ENCODE assay signal across 8 mouse cellular contexts in the genomic region with DNA sequence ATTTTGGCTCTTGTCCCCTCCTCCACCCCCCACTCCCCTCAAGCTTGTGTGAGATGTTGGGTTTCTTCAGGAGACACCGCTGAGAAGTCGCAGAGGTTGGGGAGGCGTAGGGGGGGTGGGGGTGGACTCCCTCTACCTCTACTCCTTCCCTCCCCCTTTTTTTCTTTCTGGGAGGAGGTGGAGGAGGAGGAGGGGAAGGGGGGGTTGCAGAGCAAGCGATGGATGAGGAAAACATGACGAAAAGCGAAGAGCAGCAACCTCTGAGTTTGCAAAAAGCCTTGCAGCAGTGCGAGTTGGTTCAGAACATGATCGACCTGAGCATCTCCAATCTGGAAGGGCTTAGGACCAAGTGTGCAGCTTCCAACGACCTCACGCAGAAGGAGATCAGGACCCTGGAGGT. TPM values are rescaled to one million over a fixed set of nuclear protein-coding genes. Genes with fewer than 3 reads are reported as not detected.
DNase-seq lines count a peak whose midpoint lies in the region.

No protein-coding gene starts in this region.

- intact Hi-C loops in left cerebral cortex, postnatal 14 days (cut with DNase I): loop anchor here (2.0 kb wide), 1 partner anchor 80 kb away; no protein-coding TSS in a partner anchor

- DNase-seq in embryo, embryonic 10 days (ENCODE audit: low spot score): peak; percentile 7
- no peak for DNase-seq in embryo, embryonic 9.5 days (ENCODE audit: extremely low spot score)
- DNase-seq in retina, postnatal 1 day: peak; percentile 24
- no peak for DNase-seq in retina, embryonic 14.5 days (ENCODE audit: low spot score)
- peak; percentile 12 to 30 for DNase-seq in left cerebral cortex, postnatal 14 days (ENCODE audit: low spot score in 2 of 2)
- DNase-seq in right cerebral cortex, postnatal 4 days: peak; percentile 13
- DNase-seq in adrenal gland, adult (ENCODE audit: inconsistent age in 2 of 2, low spot score in 1 of 2): no peak
- no peak for DNase-seq in kidney, postnatal 4 days

RNA-seq across cellular contexts. Expression of a gene that starts 0.8 kb away (rescaled TPM):
- 10 to 100 TPM; 36.5 to 39.7 TPM for total RNA-seq in left cerebral cortex, postnatal 14 days (2021)

RNA-seq across cellular contexts. Expression of a gene that starts 25.8 kb away (rescaled TPM):
- 10 to 100 TPM; 20.2 to 25.5 TPM for total RNA-seq in left cerebral cortex, postnatal 14 days (2021)

RNA-seq across cellular contexts. Expression of a gene that starts 57.5 kb away (rescaled TPM):
- 100 to 1,000 TPM; 387 to 415 TPM for total RNA-seq in left cerebral cortex, postnatal 14 days (2021)

Comparison
In these comparisons a context has a peak if more than half of its experiments do, and no peak if none do; other contexts are left out.
1. DNase-seq: peak in embryo, embryonic 10 days (single experiment), retina, postnatal 1 day (single experiment), left cerebral cortex, postnatal 14 days (2 of 2) and right cerebral cortex, postnatal 4 days (single experiment); none in embryo, embryonic 9.5 days (single experiment), retina, embryonic 14.5 days (single experiment), adrenal gland, adult (0 of 2) and kidney, postnatal 4 days (0 of 2).